Mouse (Mus musculus): ENCODE results near the gene Tmem204.
"Not testable (repeated sequence)": the region's sequence is repeated elsewhere in the genome, so short reads cannot be mapped to it uniquely, and the experiment has no call there.

Gene Tmem204

DNA sequence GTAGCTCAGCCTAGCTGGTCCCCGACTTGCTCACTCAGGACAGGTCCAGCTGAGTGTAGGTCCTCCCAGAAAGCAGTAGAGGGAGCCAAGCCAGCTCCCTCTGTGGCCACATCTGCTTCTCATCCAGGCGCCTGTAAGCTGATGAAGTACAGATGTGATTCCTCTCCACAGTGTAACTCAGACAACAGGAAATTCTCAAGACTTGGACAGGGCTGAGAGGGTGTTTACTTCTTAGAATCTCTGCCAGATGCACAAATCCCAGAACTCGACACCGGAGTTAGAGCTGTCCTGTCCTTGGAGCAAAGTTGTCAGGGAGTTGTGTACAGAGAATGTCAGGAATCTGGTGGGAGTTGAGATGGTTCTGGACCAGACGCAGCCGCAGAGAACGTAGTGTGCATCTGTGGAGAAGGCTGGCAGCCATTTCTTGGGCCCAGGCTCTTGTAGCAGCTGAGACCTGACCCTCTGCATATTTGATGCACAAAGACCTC lies at the start of gene Tmem204:
TSS of gene Tmem204 (minus strand) at position 148 of the 488 bp plus-strand sequence.
- no peak for DNase-seq

DNA sequence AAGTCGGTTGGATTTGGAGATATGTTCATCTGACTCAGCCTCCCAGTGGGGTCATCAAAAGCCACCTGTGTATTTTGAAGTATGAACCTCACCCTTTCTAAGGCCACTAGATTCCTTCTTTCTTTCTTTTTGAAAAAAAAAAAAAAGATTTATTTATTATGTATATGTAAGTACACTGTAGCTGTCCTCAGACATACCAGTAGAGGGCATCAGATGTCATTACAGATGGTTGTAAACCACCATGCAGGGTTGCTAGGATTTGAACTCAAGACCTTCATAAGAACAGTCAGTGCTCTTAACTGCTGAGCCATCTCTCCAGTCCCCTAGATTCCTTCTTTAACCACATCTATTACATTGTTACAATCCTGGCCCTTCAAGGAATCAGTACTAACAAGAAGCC lies 46.7 kb upstream of the Tmem204 start:
- DNase-seq = no peak

DNA sequence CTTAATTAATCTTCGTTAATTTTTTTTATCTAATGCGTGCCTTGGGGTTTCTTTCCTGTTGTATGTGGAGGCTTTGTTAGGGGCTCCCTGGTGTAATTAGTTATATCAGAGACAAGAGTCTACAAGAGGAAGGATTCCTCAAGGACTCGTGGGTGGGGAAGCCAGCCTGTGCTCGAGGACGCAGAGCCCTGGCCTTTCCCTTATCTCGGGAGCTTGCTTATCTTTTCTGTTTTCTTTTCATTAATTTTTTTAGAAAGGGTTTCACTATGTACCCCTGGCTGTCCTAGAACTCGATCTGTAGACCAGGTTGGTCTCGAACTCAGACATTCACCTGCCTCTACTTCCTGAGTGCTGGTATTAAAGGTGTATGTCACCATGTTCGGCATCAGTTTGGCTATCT lies 44.3 kb upstream of the Tmem204 start:
- DNase-seq = no peak

DNA sequence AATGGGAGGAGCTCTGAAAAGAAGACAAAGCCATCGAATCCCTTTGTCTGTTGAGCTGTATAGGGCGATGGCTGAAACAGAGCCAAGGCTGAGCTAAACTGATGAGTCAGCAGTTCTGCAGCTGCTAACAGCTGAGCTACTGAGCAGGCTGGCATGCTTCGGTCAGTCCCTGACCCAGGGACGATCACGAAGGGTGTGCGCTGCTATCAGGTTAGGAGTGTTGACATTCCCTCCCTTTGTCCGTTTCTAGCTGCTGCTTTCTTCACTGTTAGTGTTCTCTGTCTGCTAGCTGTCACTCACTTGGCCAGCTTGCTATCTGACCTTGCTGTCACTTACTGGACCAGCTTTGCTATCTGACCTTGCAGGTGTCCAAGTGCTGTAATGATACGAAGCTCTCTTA lies 43.7 kb upstream of the Tmem204 start:
- no peak for DNase-seq

DNA sequence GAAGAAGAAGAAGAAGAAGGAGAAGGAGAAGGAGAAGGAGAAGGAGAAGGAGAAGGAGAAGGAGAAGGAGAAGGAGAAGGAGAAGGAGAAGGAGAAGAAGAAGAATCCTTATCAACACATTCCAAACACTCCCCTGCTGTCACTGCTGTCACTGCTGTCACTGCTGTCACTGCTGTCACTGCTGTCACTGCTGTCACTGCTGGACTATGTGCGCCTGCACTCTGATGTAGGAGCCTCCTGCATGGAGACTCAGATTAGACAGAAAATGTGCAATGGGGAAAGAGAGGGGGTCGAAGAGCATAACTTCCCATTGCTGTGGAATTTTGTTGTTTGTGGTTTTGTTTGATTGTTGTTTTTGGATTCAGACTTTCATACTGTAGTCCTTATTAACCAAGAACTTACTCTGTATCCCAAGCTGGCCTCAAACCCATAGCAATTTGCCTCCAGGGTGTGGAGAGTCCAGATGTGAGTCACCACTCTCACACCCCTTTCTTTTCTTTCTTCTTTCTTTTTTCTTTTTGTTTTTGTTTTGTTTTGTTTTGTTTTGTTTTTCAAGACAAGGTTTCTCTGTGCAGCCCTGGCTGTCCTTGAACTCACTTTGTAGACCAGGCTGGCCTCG lies 42.2 kb upstream of the Tmem204 start:
- not testable (repeated sequence) for DNase-seq

DNA sequence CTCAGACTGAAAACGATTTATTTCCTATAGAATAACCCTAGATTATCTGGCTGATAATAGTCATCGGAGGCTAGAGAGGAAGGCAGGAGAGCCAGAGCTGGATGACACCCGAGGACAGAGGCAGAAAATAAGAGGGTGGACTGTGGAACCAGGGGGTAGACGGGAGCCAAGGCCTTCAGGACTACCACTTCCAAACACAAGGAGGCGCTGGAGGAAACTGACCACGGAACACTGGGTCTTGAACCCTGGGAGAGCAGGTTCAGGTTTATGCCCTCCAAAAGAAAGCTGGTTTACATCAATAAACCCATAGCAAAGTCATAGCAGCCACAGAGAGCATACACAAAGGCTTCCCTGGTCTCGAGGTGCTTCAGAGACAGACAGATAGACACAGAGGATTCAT lies 40.6 kb upstream of the Tmem204 start:
- DNase-seq = no peak

DNA sequence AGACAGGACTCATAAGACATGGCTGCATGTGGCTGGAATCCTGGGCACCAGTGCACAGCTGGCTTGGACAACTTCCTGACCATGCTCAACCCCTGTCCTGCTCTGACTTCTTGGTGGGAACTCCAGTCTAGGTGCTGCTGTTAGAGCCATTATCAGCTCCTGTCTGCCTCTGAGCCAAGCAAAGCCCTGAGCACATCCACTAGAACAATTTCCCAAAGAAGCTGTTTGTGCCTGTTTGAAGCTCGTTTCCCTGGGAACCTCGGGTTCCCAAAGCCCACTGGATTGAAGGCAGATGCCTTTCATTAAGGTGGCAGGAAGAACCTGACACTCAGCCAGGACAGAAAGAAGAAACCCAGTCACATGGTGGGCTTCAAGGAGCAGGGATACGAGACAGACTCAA lies 37.0 kb upstream of the Tmem204 start, which contains the start of gene Ptx4:
TSS of gene Ptx4 (plus strand) at position 355 of the 400 bp plus-strand sequence.
- DNase-seq = no peak

DNA sequence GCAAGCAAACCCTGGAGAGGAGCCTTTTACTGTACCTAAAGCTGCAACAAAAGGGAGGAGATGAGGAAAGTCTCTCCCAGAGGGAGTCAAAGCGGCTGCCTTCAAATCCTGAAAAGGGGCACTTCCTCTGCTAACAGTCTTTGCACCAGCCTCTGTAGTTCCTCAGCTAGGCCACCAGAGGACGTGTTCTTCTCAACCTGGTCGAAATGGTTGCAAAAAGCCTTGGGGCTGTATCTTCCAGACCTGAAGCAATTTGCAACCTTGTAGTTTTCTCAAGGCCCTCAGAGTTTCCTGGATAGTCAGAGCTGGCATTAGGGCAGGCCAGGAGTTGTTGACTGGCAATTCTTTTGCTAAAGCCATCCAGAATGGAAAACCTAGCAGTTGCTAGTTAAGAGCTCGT lies 33.9 kb upstream of the Tmem204 start:
- no peak for DNase-seq

DNA sequence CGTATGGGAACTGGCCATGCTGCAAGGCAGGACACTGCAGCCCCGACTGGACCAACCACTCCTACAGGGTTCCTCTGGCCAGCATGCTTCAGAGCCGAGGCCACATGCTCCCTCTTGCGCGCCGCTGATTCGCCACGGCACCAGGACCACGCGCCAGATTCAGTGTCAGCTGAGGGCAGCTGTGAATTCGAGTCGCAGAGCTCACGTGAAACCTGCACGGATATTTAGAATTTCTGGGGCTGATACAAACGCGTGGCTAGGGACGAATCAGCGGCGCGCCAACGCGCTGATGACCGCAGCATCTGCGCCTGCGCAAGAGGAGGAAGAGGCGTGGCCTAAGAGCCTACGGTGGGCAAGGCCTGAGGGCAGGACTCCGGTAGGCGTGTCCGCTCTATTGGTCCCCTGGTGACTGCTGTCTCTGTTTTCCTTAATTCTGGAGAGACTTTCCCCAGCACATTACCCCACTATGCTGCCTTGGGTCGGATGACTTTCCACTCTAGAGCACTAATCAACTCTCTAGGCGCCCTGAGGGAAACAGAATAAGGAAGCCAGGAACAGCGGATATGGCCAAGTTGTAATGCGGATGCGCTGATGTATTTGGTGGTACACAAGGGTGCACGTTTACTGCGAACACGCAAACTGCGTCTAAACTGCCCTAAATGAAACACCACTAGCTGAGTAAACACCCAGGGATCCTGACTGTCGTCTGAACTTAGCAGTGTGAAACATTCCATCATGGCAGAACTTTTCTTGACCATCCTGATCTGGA lies 32.5 kb upstream of the Tmem204 start, which contains the start of gene Telo2:
TSS of gene Telo2 (minus strand) at position 304 of the 769 bp plus-strand sequence.
- DNase-seq = peak; percentile 89

DNA sequence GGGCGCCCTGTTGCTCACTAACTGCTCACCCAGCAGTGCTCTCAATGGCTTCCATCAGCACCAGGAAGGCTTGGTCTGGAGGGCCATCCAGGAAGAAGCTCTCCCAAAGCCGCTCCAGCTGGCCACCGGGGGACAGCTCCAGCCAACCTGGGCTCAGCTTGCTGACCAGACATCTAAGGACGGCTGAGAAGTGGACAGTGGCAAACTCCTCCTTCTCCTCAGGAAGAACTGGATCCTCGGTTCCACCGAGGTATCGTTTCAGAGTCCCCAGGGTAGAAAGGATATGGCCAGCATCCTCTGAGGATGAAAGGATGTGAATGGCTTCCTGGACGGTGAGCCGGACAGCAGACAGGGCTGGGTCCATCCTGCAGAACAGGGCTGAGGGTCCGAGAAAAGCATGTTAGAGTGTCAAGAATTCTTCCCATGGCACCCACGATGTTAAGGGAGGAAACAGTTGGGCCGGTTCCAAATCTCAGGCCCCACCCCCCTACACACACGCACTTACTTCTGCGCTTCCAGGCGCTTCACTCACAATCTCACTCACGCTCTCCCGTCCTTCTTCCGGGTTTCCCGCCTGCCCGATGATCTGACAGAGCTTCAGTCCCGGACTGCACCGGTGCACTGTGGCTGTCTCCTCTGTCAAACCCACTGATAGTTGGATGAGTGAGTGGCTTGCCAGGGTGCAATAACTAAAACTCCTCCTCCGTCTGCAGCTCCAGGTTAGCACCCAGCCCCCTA lies 31.7 kb upstream of the Tmem204 start:
- peak; percentile 38 for DNase-seq

DNA sequence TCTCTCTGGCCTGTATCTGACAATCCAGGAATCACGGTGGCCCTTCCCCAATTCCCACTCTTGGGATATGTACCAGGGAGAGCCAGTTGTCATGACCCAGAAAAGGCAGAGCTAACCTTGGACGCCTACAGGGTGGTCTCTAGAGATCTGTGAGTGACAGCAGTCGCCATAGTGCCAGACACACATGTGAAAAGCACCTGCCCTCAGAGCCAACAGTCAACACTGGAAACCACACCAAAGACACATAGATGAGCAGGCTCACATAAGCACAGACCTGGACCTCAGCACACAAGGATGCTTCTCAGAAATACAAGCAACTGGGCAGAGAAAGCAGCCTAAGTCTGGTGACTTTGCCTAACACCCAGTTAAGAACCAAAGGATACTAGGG lies 29.0 kb upstream of the Tmem204 start:
- no peak for DNase-seq

DNA sequence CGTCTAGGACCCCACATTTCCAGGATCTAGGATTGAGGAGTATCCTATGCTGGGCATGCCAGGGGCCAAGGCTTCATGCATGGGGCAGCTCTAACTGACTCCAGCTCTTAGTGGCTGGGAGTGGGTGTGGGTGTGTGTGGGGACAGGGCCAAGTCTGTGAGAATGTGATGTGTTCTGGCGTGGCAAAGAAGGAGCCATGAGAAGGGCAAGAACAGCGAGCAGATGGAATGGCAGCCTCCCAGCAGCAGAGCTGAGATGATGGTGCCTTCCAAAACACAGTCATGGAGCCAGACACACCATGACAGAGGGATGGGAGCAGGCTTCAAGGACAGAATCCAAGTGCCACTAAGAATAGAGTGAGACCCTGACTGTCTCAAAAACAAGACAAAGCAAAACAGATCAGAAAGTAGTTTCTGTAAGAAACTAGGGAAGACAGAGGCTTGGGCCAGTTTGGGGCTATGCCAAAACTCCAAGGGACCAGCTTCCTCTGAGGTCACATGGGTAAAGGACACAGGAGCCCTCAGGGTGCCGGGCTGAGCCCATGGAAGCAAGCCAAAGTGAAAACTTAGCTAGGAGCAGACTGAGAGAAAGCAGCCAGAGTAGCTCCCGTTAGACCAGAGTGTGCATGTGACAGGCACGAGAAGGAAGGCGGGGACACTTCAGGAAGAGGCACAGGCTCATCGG lies 28.5 kb upstream of the Tmem204 start:
- DNase-seq = peak; percentile 61

DNA sequence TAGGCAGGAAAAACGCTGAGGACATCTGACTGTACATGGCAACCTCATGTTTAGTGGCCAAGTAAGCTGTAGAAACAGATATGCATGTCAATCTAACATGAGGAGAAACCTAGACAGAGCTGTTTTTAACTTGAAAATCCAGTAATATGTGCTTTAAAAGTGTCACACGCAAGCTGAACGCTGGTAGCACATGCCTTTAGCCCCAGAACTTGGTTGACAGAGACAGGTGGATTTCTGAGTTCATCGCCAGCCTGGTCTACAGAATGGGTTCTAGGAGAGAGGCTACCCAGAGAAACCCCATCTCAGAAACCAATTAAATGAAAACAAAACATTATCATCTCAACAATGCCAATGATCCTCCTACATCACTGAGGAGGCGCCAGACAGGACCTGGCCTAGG lies 27.8 kb upstream of the Tmem204 start:
- DNase-seq = no peak

DNA sequence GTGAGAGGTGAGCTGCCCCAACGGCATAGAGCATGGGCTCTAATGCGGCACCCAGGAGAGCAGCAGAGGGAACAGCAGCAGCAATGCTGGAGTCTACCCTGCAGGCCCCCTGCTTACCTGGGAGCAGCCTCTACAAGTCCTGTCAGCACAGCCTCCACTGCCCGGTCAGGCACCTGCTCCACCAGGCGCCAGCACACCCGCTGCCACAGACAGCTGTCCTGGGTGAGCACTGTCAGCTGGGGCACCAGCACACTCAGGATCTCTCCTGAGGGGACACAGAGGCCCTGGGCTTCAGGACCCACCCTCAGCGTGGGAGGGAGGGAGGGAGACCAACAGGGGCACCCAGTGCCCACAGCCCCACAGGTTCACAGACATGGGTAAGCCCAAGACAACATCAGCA lies 27.2 kb upstream of the Tmem204 start:
- no peak for DNase-seq

DNA sequence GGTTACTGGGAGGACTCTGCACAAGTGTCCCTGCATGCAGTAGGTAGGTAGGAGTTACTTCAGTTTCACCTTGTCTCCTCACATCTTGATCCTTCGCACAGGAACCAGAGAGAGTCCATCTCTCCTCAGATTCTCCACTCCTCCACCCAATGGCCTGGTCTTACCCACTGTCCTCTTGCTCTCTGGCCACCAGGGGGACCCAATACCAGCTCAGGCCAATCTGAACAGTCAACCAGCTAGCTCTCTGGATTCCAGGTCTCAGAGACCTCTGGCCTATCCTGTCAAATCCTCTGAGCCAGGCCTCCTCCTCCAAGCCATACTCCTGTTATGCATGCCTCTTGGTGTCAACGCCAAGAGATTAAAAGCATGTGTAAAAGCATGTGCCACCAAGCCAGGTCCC lies 26.2 kb upstream of the Tmem204 start:
- DNase-seq = no peak

DNA sequence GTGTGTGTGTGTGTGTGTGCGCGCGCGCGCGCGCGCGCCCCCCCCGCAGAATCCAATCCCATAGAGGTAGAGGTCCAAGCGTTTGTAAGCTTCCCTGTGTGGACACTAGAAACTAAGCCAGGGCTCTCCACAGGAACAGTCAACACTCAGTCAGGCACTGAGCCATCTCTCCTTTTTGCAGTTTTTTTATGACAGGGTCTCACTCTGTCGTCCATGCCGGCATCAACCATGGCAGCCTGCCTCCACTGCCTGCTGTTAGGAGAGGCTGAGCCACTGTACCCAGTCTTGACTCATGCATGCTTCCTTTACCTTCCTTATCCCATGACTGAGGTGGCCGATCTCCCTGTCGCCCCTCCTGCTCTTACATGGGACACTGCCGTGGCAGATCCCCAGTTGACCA lies 24.4 kb upstream of the Tmem204 start:
- DNase-seq = no peak

DNA sequence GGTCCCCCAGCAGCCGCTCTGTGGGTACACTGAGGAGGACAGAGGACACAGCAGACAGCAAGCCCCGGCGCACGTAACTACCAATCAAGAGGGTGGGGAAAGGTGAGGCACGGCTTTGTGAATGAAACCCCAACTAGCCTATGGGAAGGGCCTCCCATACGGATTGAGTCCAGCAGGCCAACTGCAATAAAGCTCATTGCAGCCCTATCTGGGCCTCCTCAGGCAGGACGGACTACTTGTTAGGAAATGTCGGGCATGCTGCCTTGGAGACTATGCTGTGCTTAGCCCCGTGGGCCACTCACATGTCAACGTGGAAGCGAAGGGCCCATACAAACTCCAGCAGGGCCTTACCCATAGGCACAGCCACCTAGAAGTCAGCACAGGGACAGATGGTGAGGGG lies 17.9 kb upstream of the Tmem204 start:
- DNase-seq = no peak

DNA sequence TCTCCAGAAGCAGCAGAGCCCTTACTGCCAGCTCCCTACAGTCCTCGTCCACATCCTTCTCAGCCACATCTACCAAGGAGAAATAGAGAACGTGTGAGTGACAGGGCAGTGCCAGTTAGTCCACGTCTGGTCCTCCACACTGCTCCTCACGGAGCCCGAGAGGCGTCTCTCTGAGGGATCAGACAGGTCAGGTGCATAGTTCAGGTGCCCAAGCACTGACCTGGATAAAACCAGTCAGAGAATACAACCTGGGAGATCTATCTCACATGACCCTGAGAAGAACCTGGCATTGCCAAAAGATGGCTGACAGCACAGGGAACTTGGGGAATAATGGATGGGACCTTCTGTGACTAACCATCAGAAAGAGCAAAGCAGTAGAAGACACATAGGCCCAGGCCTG lies 16.7 kb upstream of the Tmem204 start:
- DNase-seq = no peak

DNA sequence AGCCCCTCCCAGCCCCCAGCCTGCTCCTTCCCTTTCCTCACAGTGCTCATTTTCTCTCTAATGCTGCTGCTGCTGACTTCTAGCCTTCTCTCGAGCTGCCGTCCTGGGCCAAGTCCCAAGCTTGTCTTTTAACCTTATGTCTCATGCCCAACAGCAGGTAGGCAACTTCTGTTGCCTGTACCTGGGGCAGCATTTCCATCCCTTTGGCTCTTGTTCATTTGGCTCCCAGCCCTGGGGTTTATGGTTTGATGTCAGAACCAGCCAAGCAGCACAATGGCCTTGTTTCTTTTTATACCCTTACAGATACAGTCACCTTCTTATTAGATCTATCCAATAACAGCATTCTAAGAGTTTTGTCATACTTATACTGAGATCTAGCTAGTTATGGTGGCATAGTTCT lies 12.8 kb upstream of the Tmem204 start:
- DNase-seq = no peak

DNA sequence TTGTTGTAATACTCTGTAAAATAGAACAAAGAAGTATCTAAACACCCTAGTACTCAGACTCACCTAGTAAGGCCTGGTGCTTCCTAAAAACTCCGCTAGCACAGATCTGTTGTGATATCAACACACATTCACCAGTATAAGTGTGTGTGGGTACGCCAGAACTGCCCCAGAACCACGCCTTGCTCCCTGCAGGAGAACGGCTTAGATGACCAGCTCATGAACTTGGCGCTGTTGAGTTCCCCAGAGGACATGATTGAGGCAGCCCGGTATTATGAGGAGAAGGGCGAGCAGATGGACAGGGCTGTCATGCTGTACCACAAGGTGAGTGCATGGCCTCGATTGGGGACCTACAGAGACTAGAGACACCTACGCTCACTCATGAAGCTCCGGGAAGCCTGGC lies 7.1 kb upstream of the Tmem204 start:
- no peak for DNase-seq

DNA sequence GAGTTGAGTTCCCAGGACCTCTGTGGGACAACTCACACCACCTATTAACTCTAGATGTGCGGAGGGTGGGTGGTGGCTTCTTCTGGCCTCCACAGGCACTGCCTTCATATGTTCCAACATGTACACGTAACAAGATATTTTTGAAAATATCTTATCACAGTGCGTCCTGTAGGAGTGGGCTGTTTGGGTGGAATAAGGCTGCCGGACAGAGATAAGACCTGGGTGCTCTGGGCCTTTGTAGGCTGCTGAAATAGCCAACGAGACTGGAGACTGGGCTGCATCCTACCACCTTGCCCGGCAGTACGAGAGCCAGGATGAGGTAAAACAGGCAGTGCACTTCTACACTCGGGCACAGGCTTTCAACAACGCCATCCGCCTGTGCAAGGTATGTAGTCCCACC lies 5.8 kb upstream of the Tmem204 start:
- DNase-seq = no peak

DNA sequence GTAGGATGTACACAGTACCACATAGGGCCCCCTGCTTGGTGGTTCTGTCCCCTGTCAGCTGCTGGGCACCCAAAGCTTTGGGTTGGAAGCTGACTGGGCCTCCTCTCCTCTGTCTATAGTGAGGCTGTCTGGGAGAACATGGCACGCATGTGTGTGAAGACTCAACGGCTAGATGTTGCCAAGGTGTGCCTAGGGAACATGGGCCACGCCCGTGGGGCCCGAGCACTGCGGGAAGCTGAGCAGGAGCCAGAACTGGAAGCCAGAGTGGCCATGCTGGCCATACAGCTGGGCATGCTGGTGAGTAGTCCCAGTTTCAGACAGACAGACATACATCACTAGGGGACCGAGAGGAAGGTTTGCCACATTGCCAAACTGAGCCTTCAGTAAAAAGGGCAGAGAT lies 3.3 kb upstream of the Tmem204 start:
- DNase-seq = no peak

DNA sequence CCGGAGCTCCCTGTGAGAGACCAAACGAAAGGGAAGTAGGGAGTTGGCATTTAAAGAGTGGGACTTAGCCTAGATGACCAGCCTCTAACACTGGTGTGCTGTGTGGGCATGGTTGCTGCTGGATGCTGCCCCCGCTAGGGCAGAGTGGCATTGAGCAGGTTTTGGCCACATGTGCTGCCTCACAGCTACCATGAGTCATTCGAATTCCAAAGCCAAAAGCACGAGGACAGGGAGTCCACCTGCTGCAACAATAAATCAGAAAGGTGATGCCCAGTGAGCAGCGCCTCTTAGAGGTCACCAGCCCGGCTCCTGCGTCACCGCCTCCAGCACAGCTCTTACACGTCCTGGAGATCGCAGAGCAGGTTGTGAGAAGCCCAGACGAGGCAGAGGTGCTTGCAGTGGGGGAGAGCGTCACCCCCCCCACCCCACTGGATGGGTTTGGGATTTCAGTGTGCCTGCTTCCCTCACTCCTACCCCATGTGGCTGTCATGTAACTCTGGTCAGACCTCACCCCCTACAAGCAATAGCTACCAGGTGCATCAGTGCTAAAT lies 1.5 kb upstream of the Tmem204 start:
- DNase-seq = no peak

All from right cerebral cortex, postnatal 4 days (tissue).